Mouse (Mus musculus) erythroblast, embryonic 14.5 days (primary cell): ENCODE measurements around the gene Col17a1.

Experiments
- GATA1 ChIP-seq: IDR thresholded peaks from 2 replicates; pipeline ENCODE4 v1.6.1; 2012; ENCODE audit warnings: low read length, inconsistent platforms, mixed read lengths
- TAL1 ChIP-seq: IDR thresholded peaks from 3 replicates; pipeline ENCODE4 v1.6.1; 2012; ENCODE audit warnings: low read length, inconsistent platforms, mixed read lengths

- TF ChIP-seq GATA1: no peak
- no peak for TF ChIP-seq TAL1
These were observed 61.5 kb downstream of the Col17a1 start for GRCm38 (mm10) chr19:47630381-47630780.
